Mouse (Mus musculus): ENCODE measurements at regions not wholly inside any gene's neighbourhood (a gene's known extent, or its start where the extent isn't known, plus 50 kb on each side); places are given as distances from the start of the nearest gene placed in this dataset.

- TF ChIP-seq CTCF (IDR thresholded peaks at IDR 0.05; ENCODE audit: borderline replicate concordance, control insufficient read depth, extremely low read depth, insufficient read depth, low read length, poor library complexity) (no peak), POLR2A (IDR thresholded peaks at IDR 0.05; ENCODE audit: control insufficient read depth, extremely low read depth, insufficient read depth, low read length, poor library complexity) (no peak)
- no peak overlapping the region for H3K27ac ChIP-seq (ENCODE audit: control insufficient read depth, insufficient read depth, low read length)
- no peaks in the 10 kb centered on the region for H3K36me3 ChIP-seq (ENCODE audit: control insufficient read depth, insufficient read depth, low read length)
- H3K27me3 ChIP-seq (ENCODE audit: control insufficient read depth, insufficient read depth, low read length): no peaks in the 10 kb centered on the region
- no peak for DNase-seq
- WGBS: 89% methylated on average over 4 of the region's 4 CpGs
- no peak overlapping the region for H3K4me3 ChIP-seq (ENCODE audit: control insufficient read depth, insufficient read depth, low read length)
- no peaks in the 10 kb centered on the region for H3K4me1 ChIP-seq (replicated peaks; ENCODE audit: control insufficient read depth, insufficient read depth, low read length)
These were observed 107.1 kb upstream of the Slc22a12 start for GRCm38 (mm10) chr19:6649885-6650284.

GRCm38 (mm10) chr19:6647686-6648085, 104.9 kb upstream of the Slc22a12 start:
- H3K36me3 ChIP-seq (ENCODE audit: control insufficient read depth, insufficient read depth, low read length): no peaks in the 10 kb centered on the region
- H3K4me3 ChIP-seq (ENCODE audit: control insufficient read depth, insufficient read depth, low read length): no peak overlapping the region
- no peak overlapping the region for H3K27ac ChIP-seq (ENCODE audit: control insufficient read depth, insufficient read depth, low read length)
- no peaks in the 10 kb centered on the region for H3K27me3 ChIP-seq (ENCODE audit: control insufficient read depth, insufficient read depth, low read length)
- no peak for TF ChIP-seq POLR2A (IDR thresholded peaks at IDR 0.05; ENCODE audit: control insufficient read depth, extremely low read depth, insufficient read depth, low read length, poor library complexity)
- 96% methylated on average over 4 of the region's 4 CpGs for WGBS
- no peak for DNase-seq
- H3K4me1 ChIP-seq (replicated peaks; ENCODE audit: control insufficient read depth, insufficient read depth, low read length): no peaks in the 10 kb centered on the region

GRCm38 (mm10) chr19:6647216-6647615, 104.4 kb upstream of the Slc22a12 start:
- Histone ChIP-seq H3K27me3 (ENCODE audit: control insufficient read depth, insufficient read depth, low read length) (no peaks in the 10 kb centered on the region), H3K27ac (ENCODE audit: control insufficient read depth, insufficient read depth, low read length) (no peak overlapping the region), H3K36me3 (ENCODE audit: control insufficient read depth, insufficient read depth, low read length) (no peaks in the 10 kb centered on the region), H3K4me1 (replicated peaks; ENCODE audit: control insufficient read depth, insufficient read depth, low read length) (no peaks in the 10 kb centered on the region), H3K4me3 (ENCODE audit: control insufficient read depth, insufficient read depth, low read length) (no peak overlapping the region)
- 92% methylated on average over 3 of the region's 3 CpGs for WGBS
- no peak for TF ChIP-seq CTCF (IDR thresholded peaks at IDR 0.05; ENCODE audit: borderline replicate concordance, control insufficient read depth, extremely low read depth, insufficient read depth, low read length, poor library complexity)
- TF ChIP-seq POLR2A (IDR thresholded peaks at IDR 0.05; ENCODE audit: control insufficient read depth, extremely low read depth, insufficient read depth, low read length, poor library complexity): no peak
- DNase-seq: no peak

- Histone ChIP-seq H3K4me3 (ENCODE audit: control insufficient read depth, insufficient read depth, low read length) (no peak overlapping the region), H3K36me3 (ENCODE audit: control insufficient read depth, insufficient read depth, low read length) (no peaks in the 10 kb centered on the region)
These were observed 103.1 kb upstream of the Slc22a12 start for GRCm38 (mm10) chr19:6645912-6646311.

GRCm38 (mm10) chr19:6644871-6645270, 102.0 kb upstream of the Slc22a12 start:
- Histone ChIP-seq H3K27me3 (ENCODE audit: control insufficient read depth, insufficient read depth, low read length) (no peaks in the 10 kb centered on the region), H3K4me3 (ENCODE audit: control insufficient read depth, insufficient read depth, low read length) (no peak overlapping the region), H3K4me1 (replicated peaks; ENCODE audit: control insufficient read depth, insufficient read depth, low read length) (no peaks in the 10 kb centered on the region), H3K36me3 (ENCODE audit: control insufficient read depth, insufficient read depth, low read length) (no peaks in the 10 kb centered on the region), H3K27ac (ENCODE audit: control insufficient read depth, insufficient read depth, low read length) (no peak overlapping the region)
- TF ChIP-seq CTCF (IDR thresholded peaks at IDR 0.05; ENCODE audit: borderline replicate concordance, control insufficient read depth, extremely low read depth, insufficient read depth, low read length, poor library complexity) (no peak), POLR2A (IDR thresholded peaks at IDR 0.05; ENCODE audit: control insufficient read depth, extremely low read depth, insufficient read depth, low read length, poor library complexity) (no peak)
- WGBS: 92% methylated on average over 6 of the region's 6 CpGs
- no peak for DNase-seq

More at GRCm38 (mm10) chr19:6645912-6646311, 103.1 kb upstream of the Slc22a12 start:
- Histone ChIP-seq H3K27ac (ENCODE audit: control insufficient read depth, insufficient read depth, low read length) (no peak overlapping the region), H3K4me1 (replicated peaks; ENCODE audit: control insufficient read depth, insufficient read depth, low read length) (no peaks in the 10 kb centered on the region), H3K27me3 (ENCODE audit: control insufficient read depth, insufficient read depth, low read length) (no peaks in the 10 kb centered on the region)
- TF ChIP-seq CTCF (IDR thresholded peaks at IDR 0.05; ENCODE audit: borderline replicate concordance, control insufficient read depth, extremely low read depth, insufficient read depth, low read length, poor library complexity) (no peak), POLR2A (IDR thresholded peaks at IDR 0.05; ENCODE audit: control insufficient read depth, extremely low read depth, insufficient read depth, low read length, poor library complexity) (no peak)
- 93% methylated on average over 6 of the region's 6 CpGs for WGBS
- no peak for DNase-seq

- DNase-seq: no peak
- no peaks in the 10 kb centered on the region; the same call in 1 of the 2 replicates for H3K27me3 ChIP-seq (ENCODE audit: control insufficient read depth, insufficient read depth, low read length)
- no peak overlapping the region for H3K27ac ChIP-seq (ENCODE audit: control insufficient read depth, insufficient read depth, low read length)
- WGBS: 89% methylated on average over 7 of the region's 7 CpGs
- TF ChIP-seq POLR2A (IDR thresholded peaks at IDR 0.05; ENCODE audit: control insufficient read depth, extremely low read depth, insufficient read depth, low read length, poor library complexity) (no peak), CTCF (IDR thresholded peaks at IDR 0.05; ENCODE audit: borderline replicate concordance, control insufficient read depth, extremely low read depth, insufficient read depth, low read length, poor library complexity) (no peak)
- H3K4me3 ChIP-seq (ENCODE audit: control insufficient read depth, insufficient read depth, low read length): no peak overlapping the region
- H3K4me1 ChIP-seq (replicated peaks; ENCODE audit: control insufficient read depth, insufficient read depth, low read length): no peaks in the 10 kb centered on the region
- H3K36me3 ChIP-seq (ENCODE audit: control insufficient read depth, insufficient read depth, low read length): no peaks in the 10 kb centered on the region
These were observed 96.8 kb upstream of the Slc22a12 start for GRCm38 (mm10) chr19:6639681-6640080.

- no peaks in the 10 kb centered on the region for H3K27me3 ChIP-seq (ENCODE audit: control insufficient read depth, insufficient read depth, low read length)
- H3K4me1 ChIP-seq (replicated peaks; ENCODE audit: control insufficient read depth, insufficient read depth, low read length): no peaks in the 10 kb centered on the region
- WGBS: 76% methylated on average over 10 of the region's 10 CpGs
- no peaks in the 10 kb centered on the region for H3K36me3 ChIP-seq (ENCODE audit: control insufficient read depth, insufficient read depth, low read length)
- no peak for DNase-seq
- H3K27ac ChIP-seq (ENCODE audit: control insufficient read depth, insufficient read depth, low read length): no peak overlapping the region
- TF ChIP-seq POLR2A (IDR thresholded peaks at IDR 0.05; ENCODE audit: control insufficient read depth, extremely low read depth, insufficient read depth, low read length, poor library complexity) (no peak), CTCF (IDR thresholded peaks at IDR 0.05; ENCODE audit: borderline replicate concordance, control insufficient read depth, extremely low read depth, insufficient read depth, low read length, poor library complexity) (no peak)
- H3K4me3 ChIP-seq (ENCODE audit: control insufficient read depth, insufficient read depth, low read length): no peak overlapping the region
These were observed 90.6 kb upstream of the Slc22a12 start for GRCm38 (mm10) chr19:6633400-6633799.
